Mouse (Mus musculus) naive thymus-derived CD4-positive, alpha-beta T cell, adult 2 months (primary cell): ENCODE results near the gene 0610012G03Rik.

ENCODE experiments used
- DNase-seq: peaks from one replicate; pipeline ENCODE4 v3.0.0-alpha.2; 2011; ENCODE audit warnings: low read depth

Gene 0610012G03Rik

GRCm38 (mm10) chr16:31932840-31933697 is 15.2 kb downstream of the 0610012G03Rik start:
- DNase-seq: peak; percentile 83

GRCm38 (mm10) chr16:31932255-31932654 is 16.0 kb downstream of the 0610012G03Rik start:
- DNase-seq: no peak

DNA sequence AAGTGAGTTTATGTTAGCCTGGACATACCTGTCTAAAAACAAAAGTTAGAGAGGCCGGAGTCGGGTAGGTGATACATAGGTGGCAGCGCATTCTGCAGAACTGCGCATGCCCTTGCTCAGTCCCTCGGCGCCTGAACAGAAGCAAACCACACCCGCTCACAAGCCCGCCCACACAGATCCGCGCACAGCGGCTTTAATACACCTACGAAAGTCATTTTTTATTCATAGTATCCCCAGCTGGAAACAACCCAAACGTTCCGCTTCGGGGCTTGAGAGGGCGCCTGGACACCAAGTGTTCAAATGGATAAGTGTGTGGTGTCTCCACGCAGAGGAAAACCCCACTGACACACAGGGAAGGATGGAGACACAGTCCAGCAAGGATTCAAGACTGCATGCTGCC is 17.0 kb downstream of the 0610012G03Rik start:
- no peak for DNase-seq

- DNase-seq: no peak
Measured at GRCm38 (mm10) chr16:31927412-31927811, 20.9 kb downstream of the 0610012G03Rik start.

- no peak for DNase-seq
Measured at GRCm38 (mm10) chr16:31926547-31927182, 21.6 kb downstream of the 0610012G03Rik start.

DNA sequence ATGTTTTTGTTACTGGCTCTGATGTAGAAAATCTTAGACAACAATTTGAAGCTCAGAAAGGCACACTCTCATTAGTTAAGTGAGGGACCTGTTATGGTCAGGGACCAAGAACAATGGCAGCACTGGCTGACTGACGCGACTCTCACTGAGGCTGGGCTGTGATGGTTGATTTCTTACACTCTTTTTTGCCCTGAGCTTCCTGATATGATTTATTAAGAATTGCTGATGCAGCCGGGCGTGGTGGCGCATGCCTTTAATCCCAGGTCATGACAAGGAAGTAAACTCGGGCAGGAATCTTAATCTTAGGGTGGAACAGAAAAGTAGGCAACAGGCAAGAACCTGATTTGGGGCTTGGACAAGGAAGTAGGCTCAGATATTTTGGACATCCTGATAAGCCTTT is 22.2 kb downstream of the 0610012G03Rik start:
- no peak for DNase-seq

GRCm38 (mm10) chr16:31924368-31924767 is 23.9 kb downstream of the 0610012G03Rik start:
- DNase-seq: no peak

- DNase-seq: peak; percentile 75
Measured at GRCm38 (mm10) chr16:31918248-31918724, 30.0 kb downstream of the 0610012G03Rik start.

GRCm38 (mm10) chr16:31917776-31918175 is 30.5 kb downstream of the 0610012G03Rik start:
- no peak for DNase-seq

GRCm38 (mm10) chr16:31910281-31910847 is 37.9 kb downstream of the 0610012G03Rik start:
- DNase-seq: no peak

DNA sequence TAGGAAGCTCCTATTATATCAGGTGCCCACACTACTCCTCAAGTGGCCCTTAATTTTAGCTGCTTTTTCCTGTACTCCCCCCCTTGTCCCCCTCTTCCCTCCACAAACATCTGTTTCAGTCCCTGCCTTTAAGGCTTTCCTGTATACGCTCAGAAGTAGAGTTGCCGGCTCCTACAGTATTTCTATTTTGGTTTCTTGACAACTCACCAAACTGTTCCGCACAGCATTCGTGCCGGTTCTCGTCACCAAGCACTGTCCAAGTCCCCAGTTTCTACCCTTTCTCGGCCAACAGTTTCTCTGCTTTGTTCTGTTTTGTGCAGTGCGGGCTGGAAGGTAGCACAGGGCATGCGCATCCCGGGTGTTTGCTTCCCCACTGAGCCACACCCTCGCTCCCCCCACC is 39.3 kb downstream of the 0610012G03Rik start:
- no peak for DNase-seq

DNA sequence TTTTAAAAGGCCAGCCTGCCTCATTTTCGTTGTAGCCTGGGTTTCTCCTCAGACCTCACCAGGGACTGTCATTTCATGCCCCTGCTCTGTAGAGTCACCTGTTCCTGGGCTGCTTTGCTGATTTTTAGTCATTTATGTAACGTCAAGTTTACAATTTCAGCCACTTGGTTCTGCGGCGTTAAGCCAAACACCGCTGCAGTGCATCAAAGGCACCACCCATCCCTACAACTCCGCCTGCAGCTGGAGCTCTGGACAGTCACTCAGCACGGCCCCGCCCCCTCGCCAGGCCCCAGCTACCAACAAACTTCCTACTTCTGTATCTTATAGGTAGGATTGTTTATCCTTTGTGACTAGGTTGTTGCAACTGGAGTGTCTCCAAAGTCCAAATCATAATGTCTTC is 41.4 kb downstream of the 0610012G03Rik start:
- DNase-seq: no peak

- no peak for DNase-seq
Measured at GRCm38 (mm10) chr16:31905891-31906825, 42.1 kb downstream of the 0610012G03Rik start.

GRCm38 (mm10) chr16:31905331-31905730 is 43.0 kb downstream of the 0610012G03Rik start:
- peak; percentile 18 for DNase-seq

DNA sequence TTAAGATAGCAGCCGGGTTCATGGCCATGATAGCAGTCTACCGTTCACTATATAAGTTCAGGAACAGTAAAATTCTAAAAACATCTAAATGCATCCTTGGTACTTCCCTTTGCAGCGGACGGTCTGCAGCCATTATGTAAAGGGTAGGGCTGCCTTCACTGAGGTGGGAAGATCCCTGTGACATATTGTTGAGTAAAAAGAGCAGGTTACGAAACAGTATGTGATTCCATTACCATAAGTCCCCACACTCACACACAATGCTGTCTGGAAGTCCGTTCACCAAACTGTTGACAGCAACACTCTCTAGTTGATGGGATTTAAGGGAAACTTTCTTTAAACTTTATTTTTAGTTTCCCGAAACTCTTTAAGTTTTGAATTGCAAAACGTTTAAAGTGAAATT is 45.1 kb downstream of the 0610012G03Rik start:
- no peak for DNase-seq

GRCm38 (mm10) chr16:31901886-31902285 is 46.4 kb downstream of the 0610012G03Rik start:
- no peak for DNase-seq

DNA sequence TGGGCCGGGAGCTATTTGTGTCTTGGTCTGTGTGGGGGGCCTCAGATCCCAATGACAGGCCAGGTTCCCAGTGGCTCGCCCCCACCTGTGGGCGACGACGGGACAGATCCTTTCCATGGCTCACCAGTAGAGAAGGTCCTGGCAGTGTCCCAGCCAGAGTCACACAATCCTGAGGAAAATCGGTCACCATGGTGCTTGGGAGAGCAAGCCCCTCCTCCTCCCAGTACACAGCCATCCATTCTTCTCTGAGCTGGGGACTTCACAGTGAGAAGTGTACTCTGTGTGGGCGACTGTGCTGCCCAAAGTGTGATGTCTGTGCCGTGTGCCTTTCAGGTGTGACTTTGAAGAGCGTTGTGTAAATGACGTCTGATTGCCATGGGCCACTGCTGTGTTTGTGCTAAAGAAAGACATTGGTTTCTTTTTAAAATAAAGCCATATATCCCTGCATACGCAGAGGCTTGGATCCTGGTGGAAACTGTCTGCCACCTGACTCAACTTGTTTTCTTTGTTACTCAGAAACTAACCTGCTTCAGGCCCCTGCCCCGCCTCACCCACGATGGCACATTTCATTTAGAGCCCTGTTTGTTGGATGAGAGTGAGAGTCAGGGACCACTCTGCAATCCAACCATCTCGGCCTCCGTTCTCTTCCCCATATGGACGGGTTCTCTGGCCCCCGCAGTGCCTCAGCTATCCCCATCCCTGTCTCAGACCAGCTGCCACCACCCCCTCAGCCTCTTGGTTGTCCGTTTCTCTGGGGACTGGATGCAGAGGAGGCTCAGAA is 49.6 kb downstream of the 0610012G03Rik start:
- no peak for DNase-seq
